Mouse (Mus musculus): ENCODE measurements around the gene Gdf7.

The Gdf7 gene

GRCm38 (mm10) chr12:8301841-8302431 lies at the start of gene Gdf7:
Gene Gdf7, minus strand, starts transcription at chr12:8301954.
- in situ Hi-C loops (cut with MboI; ENCODE audit: unreplicated experiment in 2 of 2), result loop anchor here in 1 of 2 experiments (10.0 kb wide), 1 partner anchor 67 kb away; no protein-coding TSS in a partner anchor

GRCm38 (mm10) chr12:8351025-8351903 lies 49.5 kb upstream of the Gdf7 start:
- in situ Hi-C loops (cut with MboI; ENCODE audit: unreplicated experiment in 2 of 2), result no loop called here

- in situ Hi-C loops (cut with MboI; ENCODE audit: unreplicated experiment in 2 of 2), result no loop called here
Measured at GRCm38 (mm10) chr12:8348733-8349513, 47.2 kb upstream of the Gdf7 start.

- in situ Hi-C loops (cut with MboI; ENCODE audit: unreplicated experiment in 2 of 2), result no loop called here
Measured at GRCm38 (mm10) chr12:8347746-8348462, 46.1 kb upstream of the Gdf7 start.

- in situ Hi-C loops (cut with MboI; ENCODE audit: unreplicated experiment in 2 of 2), result no loop called here
Measured at GRCm38 (mm10) chr12:8345539-8345938, 43.8 kb upstream of the Gdf7 start.

- in situ Hi-C loops (cut with MboI; ENCODE audit: unreplicated experiment in 2 of 2), result no loop called here
Measured at GRCm38 (mm10) chr12:8344897-8345296, 43.1 kb upstream of the Gdf7 start.

- in situ Hi-C loops (cut with MboI; ENCODE audit: unreplicated experiment in 2 of 2), result no loop called here
Measured at GRCm38 (mm10) chr12:8343381-8343780, 41.6 kb upstream of the Gdf7 start.

GRCm38 (mm10) chr12:8341008-8341407 lies 39.3 kb upstream of the Gdf7 start:
- in situ Hi-C loops (cut with MboI; ENCODE audit: unreplicated experiment in 2 of 2), result no loop called here

- in situ Hi-C loops (cut with MboI; ENCODE audit: unreplicated experiment in 2 of 2), result no loop called here
Measured at GRCm38 (mm10) chr12:8339591-8340319, 38.0 kb upstream of the Gdf7 start.

- in situ Hi-C loops (cut with MboI; ENCODE audit: unreplicated experiment in 2 of 2), result no loop called here
Measured at GRCm38 (mm10) chr12:8338918-8339317, 37.2 kb upstream of the Gdf7 start.

GRCm38 (mm10) chr12:8338491-8338890 lies 36.7 kb upstream of the Gdf7 start:
- in situ Hi-C loops (cut with MboI; ENCODE audit: unreplicated experiment in 2 of 2), result no loop called here

GRCm38 (mm10) chr12:8337286-8338060 lies 35.7 kb upstream of the Gdf7 start:
- in situ Hi-C loops (cut with MboI; ENCODE audit: unreplicated experiment in 2 of 2), result no loop called here

- in situ Hi-C loops (cut with MboI; ENCODE audit: unreplicated experiment in 2 of 2), result no loop called here
Measured at GRCm38 (mm10) chr12:8336601-8337285, 35.0 kb upstream of the Gdf7 start.

- in situ Hi-C loops (cut with MboI; ENCODE audit: unreplicated experiment in 2 of 2), result no loop called here
Measured at GRCm38 (mm10) chr12:8335503-8335902, 33.7 kb upstream of the Gdf7 start.

- in situ Hi-C loops (cut with MboI; ENCODE audit: unreplicated experiment in 2 of 2), result no loop called here
Measured at GRCm38 (mm10) chr12:8334261-8334660, 32.5 kb upstream of the Gdf7 start.

GRCm38 (mm10) chr12:8333617-8334016 lies 31.9 kb upstream of the Gdf7 start:
- in situ Hi-C loops (cut with MboI; ENCODE audit: unreplicated experiment in 2 of 2), result no loop called here

- in situ Hi-C loops (cut with MboI; ENCODE audit: unreplicated experiment in 2 of 2), result no loop called here
Measured at GRCm38 (mm10) chr12:8332174-8332542, 30.4 kb upstream of the Gdf7 start.

- in situ Hi-C loops (cut with MboI; ENCODE audit: unreplicated experiment in 2 of 2), result no loop called here
Measured at GRCm38 (mm10) chr12:8331489-8332173, 29.9 kb upstream of the Gdf7 start.
